Mouse (Mus musculus) cortical plate, adult 2 months (tissue): ENCODE results near the gene Spata13.

Experiments
- CTCF ChIP-seq: fragments of 200-500 bp; IDR thresholded peaks from 2 replicates; pipeline ENCODE4 v1.5.1; 2011; ENCODE audit warnings: mild to moderate bottlenecking, control low read depth, low read length; ENCODE audit not compliant: insufficient read depth; ENCODE audit errors: extremely low read depth
- POLR2A ChIP-seq: fragments of 200-500 bp; IDR thresholded peaks from 2 replicates; pipeline ENCODE4 v1.6.1; 2011; ENCODE audit warnings: mild to moderate bottlenecking, low read length, control low read depth; ENCODE audit not compliant: insufficient read depth; ENCODE audit errors: extremely low read depth

- TF ChIP-seq POLR2A (no peak), CTCF (no peak)
Observed at GRCm38 (mm10) chr14:60625486-60625885, 8.3 kb upstream of the Spata13 start.
